Mouse (Mus musculus): Measurements from ENCODE around the gene Cldn34b1.
"Not testable (repeated sequence)": the region's sequence is repeated elsewhere in the genome, so short reads cannot be mapped to it uniquely, and the experiment has no call there.

The Cldn34b1 gene

GRCm38 (mm10) chrX:154890167-154890566 lies at the start of gene Cldn34b1:
Gene Cldn34b1, minus strand, starts transcription at chrX:154890267.
- in situ Hi-C loops (cut with MboI, MseI) = not testable (repeated sequence)

GRCm38 (mm10) chrX:154935887-154936286 lies 45.8 kb upstream of the Cldn34b1 start, which contains the start of gene Magea6:
Gene Magea6, minus strand, starts transcription at chrX:154935987.
- in situ Hi-C loops (cut with MboI, MseI) = not testable (repeated sequence)

All from T-helper 1 cell (primary cell).